Mouse (Mus musculus): Measurements from ENCODE around the gene Banp. TPM values are rescaled to one million over a fixed set of nuclear protein-coding genes. Genes with fewer than 3 reads are reported as not detected.

The Banp gene
- total and polyA plus RNA-seq, 2 experiments from 2014 or later, result 10.6 to 27.9 TPM

- H3K4me3 ChIP-seq (ENCODE audit: low read depth, low read length), result no peak overlapping the region
- H3K27ac ChIP-seq (ENCODE audit: low read depth), result no peak overlapping the region
- H3K9ac ChIP-seq (replicated peaks; ENCODE audit: low read depth, low read length), result no peak overlapping the region
- H3K9me3 ChIP-seq (replicated peaks; ENCODE audit: control insufficient read depth, low read length), result no peaks in the 10 kb centered on the region
- H3K36me3 ChIP-seq (replicated peaks; ENCODE audit: control insufficient read depth, insufficient read depth, low read length), result peaks cover 69% of the 10 kb centered on the region
- 91% methylated on average over 25 of the region's 25 CpGs for WGBS
- no peak overlapping the region for H3K4me2 ChIP-seq (ENCODE audit: low read depth, low read length)
- DNase-seq (ENCODE audit: low spot score) (no peak), ATAC-seq (ENCODE audit: insufficient read depth, low read depth) (no peak)
- no peaks in the 10 kb centered on the region for H3K4me1 ChIP-seq (ENCODE audit: control insufficient read depth, insufficient read depth)
- H3K27me3 ChIP-seq (ENCODE audit: control insufficient read depth, insufficient read depth, low read length), result no peaks in the 10 kb centered on the region
- TF ChIP-seq EP300 (IDR thresholded peaks at IDR 0.05; ENCODE audit: low read depth) (no peak), CTCF (IDR thresholded peaks at IDR 0.05; ENCODE audit: low read depth) (no peak)
Observed at GRCm38 (mm10) chr8:122005422-122006204, 56.1 kb downstream of the Banp start.

GRCm38 (mm10) chr8:122006688-122007484 is 57.3 kb downstream of the Banp start:
- no peak overlapping the region for H3K27ac ChIP-seq (ENCODE audit: low read depth)
- no peak overlapping the region for H3K4me2 ChIP-seq (ENCODE audit: low read depth, low read length)
- WGBS, result 85% methylated on average over 13 of the region's 13 CpGs
- TF ChIP-seq CTCF (IDR thresholded peaks at IDR 0.05; ENCODE audit: low read depth) (no peak), EP300 (IDR thresholded peaks at IDR 0.05; ENCODE audit: low read depth) (no peak)
- H3K4me3 ChIP-seq (ENCODE audit: low read depth, low read length), result no peak overlapping the region
- DNase-seq (ENCODE audit: low spot score), result no peak
- H3K4me1 ChIP-seq (ENCODE audit: control insufficient read depth, insufficient read depth), result no peaks in the 10 kb centered on the region
- H3K9me3 ChIP-seq (replicated peaks; ENCODE audit: control insufficient read depth, low read length), result no peaks in the 10 kb centered on the region
- H3K27me3 ChIP-seq (ENCODE audit: control insufficient read depth, insufficient read depth, low read length), result no peaks in the 10 kb centered on the region
- peaks cover 62% of the 10 kb centered on the region for H3K36me3 ChIP-seq (replicated peaks; ENCODE audit: control insufficient read depth, insufficient read depth, low read length)
- H3K9ac ChIP-seq (replicated peaks; ENCODE audit: low read depth, low read length), result no peak overlapping the region
- ATAC-seq (ENCODE audit: insufficient read depth, low read depth), result no peak

- Histone ChIP-seq H3K27ac (ENCODE audit: low read depth) (no peak overlapping the region), H3K4me2 (ENCODE audit: low read depth, low read length) (no peak overlapping the region), H3K9ac (replicated peaks; ENCODE audit: low read depth, low read length) (no peak overlapping the region), H3K9me3 (replicated peaks; ENCODE audit: control insufficient read depth, low read length) (no peaks in the 10 kb centered on the region), H3K36me3 (replicated peaks; ENCODE audit: control insufficient read depth, insufficient read depth, low read length) (peaks cover 61% of the 10 kb centered on the region), H3K4me3 (ENCODE audit: low read depth, low read length) (no peak overlapping the region), H3K27me3 (ENCODE audit: control insufficient read depth, insufficient read depth, low read length) (no peaks in the 10 kb centered on the region), H3K4me1 (ENCODE audit: control insufficient read depth, insufficient read depth) (no peaks in the 10 kb centered on the region)
- DNase-seq (ENCODE audit: low spot score) (no peak), ATAC-seq (ENCODE audit: insufficient read depth, low read depth) (no peak)
- WGBS, result 82% methylated on average over 5 of the region's 5 CpGs
- no peak for TF ChIP-seq CTCF (IDR thresholded peaks at IDR 0.05; ENCODE audit: low read depth)
- TF ChIP-seq EP300 (IDR thresholded peaks at IDR 0.05; ENCODE audit: low read depth), result no peak
Observed at GRCm38 (mm10) chr8:122008395-122008794, 58.8 kb downstream of the Banp start.

- no peak overlapping the region for H3K27ac ChIP-seq (ENCODE audit: low read depth)
- peaks cover 3% of the 10 kb centered on the region; the same call in 1 of the 2 replicates for H3K4me1 ChIP-seq (ENCODE audit: control insufficient read depth, insufficient read depth)
- no peak overlapping the region for H3K4me3 ChIP-seq (ENCODE audit: low read depth, low read length)
- H3K36me3 ChIP-seq (replicated peaks; ENCODE audit: control insufficient read depth, insufficient read depth, low read length), result peaks cover 49% of the 10 kb centered on the region
- no peak overlapping the region for H3K9ac ChIP-seq (replicated peaks; ENCODE audit: low read depth, low read length)
- DNase-seq (ENCODE audit: low spot score) (no peak), ATAC-seq (ENCODE audit: insufficient read depth, low read depth) (no peak)
- TF ChIP-seq CTCF (IDR thresholded peaks at IDR 0.05; ENCODE audit: low read depth) (no peak), EP300 (IDR thresholded peaks at IDR 0.05; ENCODE audit: low read depth) (no peak)
- H3K4me2 ChIP-seq (ENCODE audit: low read depth, low read length), result no peak overlapping the region
- WGBS, result 48% methylated on average over 5 of the region's 5 CpGs
- H3K9me3 ChIP-seq (replicated peaks; ENCODE audit: control insufficient read depth, low read length), result no peaks in the 10 kb centered on the region
- H3K27me3 ChIP-seq (ENCODE audit: control insufficient read depth, insufficient read depth, low read length), result no peaks in the 10 kb centered on the region
Observed at GRCm38 (mm10) chr8:122010638-122011037, 61.1 kb downstream of the Banp start.

- H3K9me3 ChIP-seq (replicated peaks; ENCODE audit: control insufficient read depth, low read length), result no peaks in the 10 kb centered on the region
- H3K36me3 ChIP-seq (replicated peaks; ENCODE audit: control insufficient read depth, insufficient read depth, low read length), result peaks cover 46% of the 10 kb centered on the region
- no peaks in the 10 kb centered on the region for H3K27me3 ChIP-seq (ENCODE audit: control insufficient read depth, insufficient read depth, low read length)
- 47% methylated on average over 7 of the region's 7 CpGs for WGBS
- no peak for TF ChIP-seq CTCF (IDR thresholded peaks at IDR 0.05; ENCODE audit: low read depth)
- no peak for TF ChIP-seq EP300 (IDR thresholded peaks at IDR 0.05; ENCODE audit: low read depth)
- no peak overlapping the region for H3K4me2 ChIP-seq (ENCODE audit: low read depth, low read length)
- no peak overlapping the region for H3K4me3 ChIP-seq (ENCODE audit: low read depth, low read length)
- H3K9ac ChIP-seq (replicated peaks; ENCODE audit: low read depth, low read length), result no peak overlapping the region
- peaks cover 5% of the 10 kb centered on the region; the same call in 1 of the 2 replicates for H3K4me1 ChIP-seq (ENCODE audit: control insufficient read depth, insufficient read depth)
- no peak overlapping the region for H3K27ac ChIP-seq (ENCODE audit: low read depth)
- no peak for DNase-seq (ENCODE audit: low spot score)
- ATAC-seq (ENCODE audit: insufficient read depth, low read depth), result no peak
Observed at GRCm38 (mm10) chr8:122011066-122011588, 61.6 kb downstream of the Banp start.

All from heart, postnatal 0 days (tissue).